Mouse (Mus musculus) intestine, embryonic 15.5 days (tissue): ENCODE results near the gene Map4k5. TPM values are rescaled to one million over a fixed set of nuclear protein-coding genes. Genes with fewer than 3 reads are reported as not detected.
A peak's percentile ranks its signal among the peaks of the same experiment; 100 is the strongest.

ENCODE experiments used
- ATAC-seq: fragments of 200-750 bp; cut with Nextera tagmentation; 2 replicates; pipeline ENCODE4 v1.8.0; 2017; ENCODE audit warnings: moderate TSS enrichment, moderate library complexity
- H3K27ac ChIP-seq: fragments of 300-500 bp; sonication (generic); 2 replicates; pipeline ENCODE4 v1.5.1; 2015; ENCODE audit warnings: mild to moderate bottlenecking, inconsistent platforms
- H3K27me3 ChIP-seq: fragments of 300-500 bp; sonication (generic); replicated peaks from 2 replicates; pipeline ENCODE4 v1.6.1; 2015; ENCODE audit warnings: inconsistent platforms
- H3K36me3 ChIP-seq: fragments of 300-500 bp; sonication (generic); 2 replicates; pipeline ENCODE4 v1.6.1; 2015; ENCODE audit warnings: inconsistent platforms
- H3K4me1 ChIP-seq: fragments of 300-500 bp; sonication (generic); replicated peaks from 2 replicates; pipeline ENCODE4 v1.6.1; 2015; ENCODE audit warnings: inconsistent platforms
- H3K4me2 ChIP-seq: fragments of 300-500 bp; sonication (generic); replicated peaks from 2 replicates; pipeline ENCODE4 v1.6.1; 2015; ENCODE audit warnings: mild to moderate bottlenecking, inconsistent platforms
- H3K4me3 ChIP-seq: fragments of 300-500 bp; sonication (generic); replicated peaks from 2 replicates; pipeline ENCODE4 v1.5.1; 2015; ENCODE audit warnings: inconsistent platforms
- H3K9ac ChIP-seq: fragments of 300-500 bp; sonication (generic); 2 replicates; pipeline ENCODE4 v1.6.1; 2015; ENCODE audit warnings: inconsistent platforms
- H3K9me3 ChIP-seq: fragments of 300-500 bp; sonication (generic); 2 replicates; pipeline ENCODE4 v1.6.1; 2016; ENCODE audit warnings: inconsistent platforms
- WGBS: fragments of 180-500 bp; shearing (Covaris S2); methylation state at CpG from one replicate; pipeline ENCODE4 v1.1.7; 2015; 5-methylcytosine and 5-hydroxymethylcytosine counted together
- polyA plus RNA-seq: library from polyadenylated mRNA; unstranded; fragments of >200 nt; fragmentation: Nextera tagmentation; extraction: Ambion mirVana; gene quantifications from 2 replicates; pipeline ENCODE4 v1.2.1, GENCODE M21; 2015

Gene Map4k5
- polyA plus RNA-seq, 1 experiment from 2014 or later = 25.4 TPM

- Histone ChIP-seq H3K27ac (no peak overlapping the region), H3K36me3 (peaks cover 13% of the 10 kb centered on the region; the same call in 1 of the 2 replicates), H3K27me3 (no peaks in the 10 kb centered on the region), H3K4me1 (no peaks in the 10 kb centered on the region), H3K9ac (no peak overlapping the region), H3K9me3 (no peaks in the 10 kb centered on the region), H3K4me3 (no peak overlapping the region), H3K4me2 (no peak overlapping the region)
- 61% methylated on average over 2 of the region's 2 CpGs for WGBS
- ATAC-seq = no peak
These were observed 64.8 kb downstream of the Map4k5 start for GRCm38 (mm10) chr12:69828214-69828613.

GRCm38 (mm10) chr12:69824881-69825597, 68.0 kb downstream of the Map4k5 start:
- Histone ChIP-seq H3K27me3 (no peaks in the 10 kb centered on the region), H3K4me2 (no peak overlapping the region), H3K4me3 (no peak overlapping the region), H3K9ac (no peak overlapping the region), H3K4me1 (no peaks in the 10 kb centered on the region), H3K36me3 (peaks cover 29% of the 10 kb centered on the region), H3K27ac (no peak overlapping the region), H3K9me3 (no peaks in the 10 kb centered on the region)
- no peak for ATAC-seq
- WGBS = 89% methylated on average over 9 of the region's 9 CpGs

GRCm38 (mm10) chr12:69814272-69814671, 78.7 kb downstream of the Map4k5 start:
- H3K9me3 ChIP-seq = no peaks in the 10 kb centered on the region
- H3K27me3 ChIP-seq = no peaks in the 10 kb centered on the region
- ATAC-seq = peak; percentile 83
- peak overlapping the region; percentile 27; the same call in 1 of the 2 replicates for H3K27ac ChIP-seq
- no peak overlapping the region for H3K4me2 ChIP-seq
- H3K4me1 ChIP-seq = peaks cover 18% of the 10 kb centered on the region; the same call in 1 of the 2 replicates
- WGBS = 28% methylated on average over 6 of the region's 6 CpGs
- H3K4me3 ChIP-seq = no peak overlapping the region
- no peak overlapping the region for H3K9ac ChIP-seq
- H3K36me3 ChIP-seq = 0 out of 2 replicates have a peak, but pooled peaks cover 18% of the 10 kb centered on the region

GRCm38 (mm10) chr12:69813596-69813995, 79.4 kb downstream of the Map4k5 start:
- Histone ChIP-seq H3K4me2 (no peak overlapping the region), H3K4me3 (no peak overlapping the region), H3K9me3 (no peaks in the 10 kb centered on the region), H3K27ac (no peak overlapping the region), H3K4me1 (peaks cover 18% of the 10 kb centered on the region; the same call in 1 of the 2 replicates), H3K36me3 (0 out of 2 replicates have a peak, but pooled peaks cover 18% of the 10 kb centered on the region), H3K27me3 (no peaks in the 10 kb centered on the region), H3K9ac (no peak overlapping the region)
- no peak for ATAC-seq
- 87% methylated on average over 2 of the region's 2 CpGs for WGBS

- H3K4me3 ChIP-seq = no peak overlapping the region
- H3K4me1 ChIP-seq = peaks cover 18% of the 10 kb centered on the region; the same call in 1 of the 2 replicates
- no peak overlapping the region for H3K9ac ChIP-seq
- H3K27me3 ChIP-seq = no peaks in the 10 kb centered on the region
- WGBS = 61% methylated on average over 3 of the region's 3 CpGs
- no peaks in the 10 kb centered on the region for H3K9me3 ChIP-seq
- no peak for ATAC-seq
- 0 out of 2 replicates have a peak, but pooled peaks cover 18% of the 10 kb centered on the region for H3K36me3 ChIP-seq
- no peak overlapping the region for H3K27ac ChIP-seq
- no peak overlapping the region for H3K4me2 ChIP-seq
These were observed 80.0 kb downstream of the Map4k5 start for GRCm38 (mm10) chr12:69812986-69813385.

GRCm38 (mm10) chr12:69811976-69812375, 81.0 kb downstream of the Map4k5 start:
- Histone ChIP-seq H3K4me2 (no peak overlapping the region), H3K9me3 (no peaks in the 10 kb centered on the region), H3K9ac (no peak overlapping the region), H3K4me1 (peaks cover 18% of the 10 kb centered on the region; the same call in 1 of the 2 replicates), H3K4me3 (no peak overlapping the region), H3K27ac (no peak overlapping the region), H3K36me3 (0 out of 2 replicates have a peak, but pooled peaks cover 18% of the 10 kb centered on the region), H3K27me3 (no peaks in the 10 kb centered on the region)
- ATAC-seq = no peak
- 41% methylated on average over 1 of the region's 1 CpGs for WGBS

GRCm38 (mm10) chr12:69809439-69809838, 83.6 kb downstream of the Map4k5 start:
- WGBS = 50% methylated on average over 3 of the region's 3 CpGs
- Histone ChIP-seq H3K4me1 (peaks cover 12% of the 10 kb centered on the region; the same call in 1 of the 2 replicates), H3K4me2 (no peak overlapping the region), H3K27me3 (no peaks in the 10 kb centered on the region), H3K36me3 (0 out of 2 replicates have a peak, but pooled peaks cover 18% of the 10 kb centered on the region), H3K27ac (no peak overlapping the region), H3K4me3 (no peak overlapping the region), H3K9ac (no peak overlapping the region), H3K9me3 (no peaks in the 10 kb centered on the region)
- ATAC-seq = no peak

GRCm38 (mm10) chr12:69807399-69807985, 85.5 kb downstream of the Map4k5 start:
- Histone ChIP-seq H3K4me3 (no peak overlapping the region), H3K36me3 (0 out of 2 replicates have a peak, but pooled peaks cover 11% of the 10 kb centered on the region), H3K4me1 (no peaks in the 10 kb centered on the region; the same call in 1 of the 2 replicates), H3K27ac (no peak overlapping the region), H3K27me3 (no peaks in the 10 kb centered on the region), H3K9ac (no peak overlapping the region), H3K4me2 (no peak overlapping the region), H3K9me3 (no peaks in the 10 kb centered on the region)
- 61% methylated on average over 11 of the region's 11 CpGs for WGBS
- no peak for ATAC-seq

- 93% methylated on average over 6 of the region's 6 CpGs for WGBS
- Histone ChIP-seq H3K27ac (no peak overlapping the region), H3K27me3 (no peaks in the 10 kb centered on the region), H3K4me2 (no peak overlapping the region), H3K9me3 (no peaks in the 10 kb centered on the region), H3K9ac (no peak overlapping the region), H3K4me1 (no peaks in the 10 kb centered on the region), H3K36me3 (0 out of 2 replicates have a peak, but pooled peaks cover 11% of the 10 kb centered on the region), H3K4me3 (no peak overlapping the region)
- ATAC-seq = no peak
These were observed 87.9 kb downstream of the Map4k5 start for GRCm38 (mm10) chr12:69805148-69805547.

GRCm38 (mm10) chr12:69804393-69805070, 88.5 kb downstream of the Map4k5 start:
- WGBS = 85% methylated on average over 10 of the region's 10 CpGs

GRCm38 (mm10) chr12:69803196-69803595, 89.8 kb downstream of the Map4k5 start:
- no peak for ATAC-seq
- 0 out of 2 replicates have a peak, but pooled peaks cover 11% of the 10 kb centered on the region for H3K36me3 ChIP-seq
- H3K9me3 ChIP-seq = no peaks in the 10 kb centered on the region
- H3K4me3 ChIP-seq = no peak overlapping the region
- H3K27me3 ChIP-seq = no peaks in the 10 kb centered on the region
- no peaks in the 10 kb centered on the region for H3K4me1 ChIP-seq
- WGBS = 79% methylated on average over 5 of the region's 6 CpGs
- H3K9ac ChIP-seq = no peak overlapping the region
- no peak overlapping the region for H3K4me2 ChIP-seq
- H3K27ac ChIP-seq = no peak overlapping the region

More at GRCm38 (mm10) chr12:69804393-69805070, 88.5 kb downstream of the Map4k5 start:
- H3K9ac ChIP-seq = no peak overlapping the region
- no peak overlapping the region for H3K27ac ChIP-seq
- H3K4me3 ChIP-seq = no peak overlapping the region
- no peak overlapping the region for H3K4me2 ChIP-seq
- no peaks in the 10 kb centered on the region for H3K27me3 ChIP-seq
- no peaks in the 10 kb centered on the region for H3K4me1 ChIP-seq
- no peak for ATAC-seq
- 0 out of 2 replicates have a peak, but pooled peaks cover 11% of the 10 kb centered on the region for H3K36me3 ChIP-seq
- H3K9me3 ChIP-seq = no peaks in the 10 kb centered on the region

GRCm38 (mm10) chr12:69800586-69800985, 92.4 kb downstream of the Map4k5 start:
- Histone ChIP-seq H3K27me3 (no peaks in the 10 kb centered on the region), H3K4me3 (no peak overlapping the region), H3K36me3 (no peaks in the 10 kb centered on the region), H3K4me1 (no peaks in the 10 kb centered on the region), H3K4me2 (no peak overlapping the region), H3K27ac (no peak overlapping the region), H3K9ac (no peak overlapping the region), H3K9me3 (no peaks in the 10 kb centered on the region)
- ATAC-seq = no peak
- 81% methylated on average over 4 of the region's 4 CpGs for WGBS
